Mouse (Mus musculus) small intestine, adult 2 months (tissue): Measurements from ENCODE around the gene Myl12a.

Source experiments
- CTCF ChIP-seq: fragments of 200-500 bp; IDR thresholded peaks from 2 replicates; pipeline ENCODE4 v1.5.1; 2012; ENCODE audit warnings: low read depth, mild to moderate bottlenecking, control low read depth, inconsistent platforms, low read length, moderate library complexity, mixed read lengths; ENCODE audit not compliant: insufficient replicate concordance, insufficient read length; ENCODE audit errors: extremely low read depth
- POLR2A ChIP-seq: fragments of 200-500 bp; IDR thresholded peaks from 2 replicates; pipeline ENCODE4 v1.6.1; 2012; ENCODE audit warnings: low read depth, mild to moderate bottlenecking, control low read depth, inconsistent platforms, low read length, moderate library complexity

DNA sequence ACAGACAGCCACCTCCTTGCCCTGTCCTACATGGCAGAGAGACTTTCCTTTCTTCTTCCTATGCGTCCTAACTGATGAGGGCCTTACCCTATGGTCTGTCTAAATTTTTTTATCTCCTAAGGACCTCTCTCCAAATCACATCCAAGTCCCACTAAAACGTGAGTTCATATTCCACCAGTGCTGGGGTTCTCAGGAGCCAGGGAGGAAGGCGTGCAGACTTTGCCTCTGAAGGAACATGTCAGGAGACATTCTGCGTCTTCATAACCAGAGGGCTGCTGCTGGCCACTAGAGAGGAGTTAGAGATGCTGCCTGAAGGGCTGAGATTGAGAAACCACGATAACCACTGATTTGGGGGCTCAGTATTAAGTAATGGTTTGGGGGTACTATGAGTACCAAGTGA lies 4.3 kb upstream of the Myl12a start:
- TF ChIP-seq CTCF (no peak), POLR2A (no peak)
